Mouse (Mus musculus) forebrain, embryonic 14.5 days (tissue): ENCODE results near the gene Ell3. TPM values are rescaled to one million over a fixed set of nuclear protein-coding genes. Genes with fewer than 3 reads are reported as not detected.

Experiments used
- microRNA-seq: library from miRNA; unstranded; fragments of <30 nt; microRNA quantifications from one replicate; pipeline ENCODE4, GENCODE M21; 2016
- polyA plus RNA-seq: library from polyadenylated mRNA; unstranded; fragments of >200 nt; fragmentation: Nextera tagmentation; extraction: Ambion mirVana; gene quantifications from 2 replicates; pipeline ENCODE4 v1.2.1, GENCODE M21; 2014

Ell3 gene
- polyA plus RNA-seq, 1 experiment from 2014 or later, result 0.86 TPM

Small RNA genes within 50 kb of the gene (microRNA-seq; reads per million reads assigned to microRNA genes)
- gene Gm22953, result not detected

Other genes with a start within 250 kb of the Ell3 start
- gene Trp53bp1, start 172.9 kb downstream of the Ell3 start, polyA plus RNA-seq, result 116 and 164 TPM in 2 replicates
- gene Map1a, start 154.7 kb downstream of the Ell3 start, polyA plus RNA-seq, result 12.7 and 23.2 TPM in 2 replicates
- 10.1 and 11.6 TPM in 2 replicates for gene Ppip5k1, start 88.9 kb downstream of the Ell3 start, polyA plus RNA-seq
- 19.8 and 24.7 TPM in 2 replicates for gene Ckmt1, start 86.6 kb downstream of the Ell3 start, polyA plus RNA-seq
- gene Strc, start 57.1 kb downstream of the Ell3 start, polyA plus RNA-seq, result 0.05 TPM in 1 of 2 replicates, not detected in the other
- 174 and 205 TPM in 2 replicates for gene Pdia3, start 30.5 kb downstream of the Ell3 start, polyA plus RNA-seq
- 2.0 and 3.2 TPM in 2 replicates for gene Catsper2, start 30.5 kb downstream of the Ell3 start, polyA plus RNA-seq
- gene Serf2, start 4.9 kb upstream of the Ell3 start, polyA plus RNA-seq, result 388 and 442 TPM in 2 replicates
- 91.9 and 95.1 TPM in 2 replicates for gene Hypk, start 9.0 kb upstream of the Ell3 start, polyA plus RNA-seq
- gene Serinc4, start 12.5 kb upstream of the Ell3 start, polyA plus RNA-seq, result 0.95 and 1.1 TPM in 2 replicates
- 65.7 and 73.0 TPM in 2 replicates for gene Mfap1b, start 29.8 kb upstream of the Ell3 start, polyA plus RNA-seq
- 19.4 and 24.4 TPM in 2 replicates for gene Mfap1a, start 62.4 kb upstream of the Ell3 start, polyA plus RNA-seq
- gene Wdr76, start 62.4 kb upstream of the Ell3 start, polyA plus RNA-seq, result 5.5 and 5.6 TPM in 2 replicates